Mouse (Mus musculus) lung, postnatal 4 days (tissue): ENCODE results near the gene Serpina3a.
A peak's percentile ranks its signal among the peaks of the same experiment; 100 is the strongest.
"Not testable (repeated sequence)": the region's sequence is repeated elsewhere in the genome, so short reads cannot be mapped to it uniquely, and the experiment has no call there.

Experiments
- DNase-seq, 2 experiments: peaks; one replicate each; pipeline ENCODE4 v3.0.0; 2021

Serpina3a gene

GRCm38 (mm10) chr12:104112333-104112732, at the start of gene Serpina3a:
Gene Serpina3a, plus strand, starts transcription at chr12:104112724.
- not testable (repeated sequence) for DNase-seq

- no peak for DNase-seq
Observed at GRCm38 (mm10) chr12:104064532-104064931, 48.0 kb upstream of the Serpina3a start.

- no peak for DNase-seq
Observed at GRCm38 (mm10) chr12:104064996-104065395, 47.5 kb upstream of the Serpina3a start.

GRCm38 (mm10) chr12:104066241-104066640, 46.3 kb upstream of the Serpina3a start:
- peak; percentile 39 to 69 for DNase-seq

- peak; percentile 56 to 63 for DNase-seq
Observed at GRCm38 (mm10) chr12:104067549-104067948, 45.0 kb upstream of the Serpina3a start.

GRCm38 (mm10) chr12:104069620-104070019, 42.9 kb upstream of the Serpina3a start:
- DNase-seq, result peak; percentile 63 to 74

GRCm38 (mm10) chr12:104071708-104072107, 40.8 kb upstream of the Serpina3a start:
- peak in 1 of 2 experiments; percentile 13 for DNase-seq

- DNase-seq, result peak in 1 of 2 experiments; percentile 3
Observed at GRCm38 (mm10) chr12:104072286-104072685, 40.2 kb upstream of the Serpina3a start.

- DNase-seq, result no peak
Observed at GRCm38 (mm10) chr12:104090119-104090518, 22.4 kb upstream of the Serpina3a start.

- no peak for DNase-seq
Observed at GRCm38 (mm10) chr12:104091303-104091702, 21.2 kb upstream of the Serpina3a start.

- no peak for DNase-seq
Observed at GRCm38 (mm10) chr12:104100768-104101167, 11.8 kb upstream of the Serpina3a start, which contains the start of gene Serpina5. Gene Serpina5, plus strand, starts transcription at chr12:104101113.

- no peak for DNase-seq
Observed at GRCm38 (mm10) chr12:104105847-104106246, 6.7 kb upstream of the Serpina3a start.

GRCm38 (mm10) chr12:104106919-104107318, 5.6 kb upstream of the Serpina3a start:
- DNase-seq, result no peak

- no peak for DNase-seq
Observed at GRCm38 (mm10) chr12:104108507-104108906, 4.0 kb upstream of the Serpina3a start.

GRCm38 (mm10) chr12:104114921-104115579, 2.5 kb downstream of the Serpina3a start:
- DNase-seq, result no peak

GRCm38 (mm10) chr12:104123097-104123496, 10.6 kb downstream of the Serpina3a start:
- DNase-seq, result no peak

- no peak for DNase-seq
Observed at GRCm38 (mm10) chr12:104123996-104124395, 11.5 kb downstream of the Serpina3a start.

- DNase-seq, result no peak
Observed at GRCm38 (mm10) chr12:104125021-104125560, 12.6 kb downstream of the Serpina3a start.

- DNase-seq, result no peak
Observed at GRCm38 (mm10) chr12:104127696-104128095, 15.2 kb downstream of the Serpina3a start, which contains the start of gene Serpina3b. Gene Serpina3b, plus strand, starts transcription at chr12:104127996.

GRCm38 (mm10) chr12:104131041-104131440, 18.5 kb downstream of the Serpina3a start:
- DNase-seq, result no peak

GRCm38 (mm10) chr12:104138216-104138615, 25.7 kb downstream of the Serpina3a start:
- no peak for DNase-seq

GRCm38 (mm10) chr12:104140543-104141103, 28.1 kb downstream of the Serpina3a start:
- DNase-seq, result no peak

- no peak for DNase-seq
Observed at GRCm38 (mm10) chr12:104141506-104141905, 29.0 kb downstream of the Serpina3a start.

GRCm38 (mm10) chr12:104142427-104142826, 29.9 kb downstream of the Serpina3a start:
- no peak for DNase-seq
